Mouse (Mus musculus) midbrain, embryonic 11.5 days (tissue): ENCODE results near the gene Tbc1d9b. TPM values are rescaled to one million over a fixed set of nuclear protein-coding genes. Genes with fewer than 3 reads are reported as not detected.

Source experiments
- ATAC-seq: fragments of 200-750 bp; cut with Nextera tagmentation; 2 replicates; pipeline ENCODE4 v1.8.0; 2017; ENCODE audit warnings: moderate TSS enrichment, moderate library complexity; ENCODE audit not compliant: low FRiP score
- DNase-seq: peaks from one replicate; pipeline ENCODE4 v3.0.0; 2015; ENCODE audit warnings: low spot score; ENCODE audit errors: missing footprints
- H3K27ac ChIP-seq: fragments of 300-500 bp; sonication (generic); 2 replicates; pipeline ENCODE4 v1.5.1; 2014; ENCODE audit warnings: low read depth, low read length
- H3K27me3 ChIP-seq: fragments of 300-500 bp; sonication (generic); 2 replicates; pipeline ENCODE4 v1.6.1; 2014; ENCODE audit warnings: mild to moderate bottlenecking, low read length, moderate library complexity, mixed read lengths; ENCODE audit not compliant: control insufficient read depth, insufficient read depth
- H3K36me3 ChIP-seq: fragments of 300-500 bp; sonication (generic); 2 replicates; pipeline ENCODE4 v1.6.1; 2014; ENCODE audit warnings: mild to moderate bottlenecking, low read length, moderate library complexity, mixed read lengths; ENCODE audit not compliant: control insufficient read depth, insufficient read depth
- H3K4me1 ChIP-seq: fragments of 300-500 bp; sonication (generic); 2 replicates; pipeline ENCODE4 v1.6.1; 2014; ENCODE audit warnings: low read length; ENCODE audit not compliant: control insufficient read depth, insufficient read depth
- H3K4me2 ChIP-seq: fragments of 300-500 bp; sonication (generic); 2 replicates; pipeline ENCODE4 v1.6.1; 2014; ENCODE audit warnings: mild to moderate bottlenecking, moderate library complexity
- H3K4me3 ChIP-seq: fragments of 300-500 bp; sonication (generic); 2 replicates; pipeline ENCODE4 v1.5.1; 2014; ENCODE audit warnings: low read depth, low read length
- H3K9ac ChIP-seq: fragments of 300-500 bp; sonication (generic); 2 replicates; pipeline ENCODE4 v1.6.1; 2014; ENCODE audit warnings: low read length
- H3K9me3 ChIP-seq: fragments of 300-500 bp; sonication (generic); 2 replicates; pipeline ENCODE4 v1.6.1; 2016; ENCODE audit warnings: low read length; ENCODE audit not compliant: control insufficient read depth
- WGBS: fragments of 180-500 bp; shearing (Covaris S2); extraction: QIAGEN DNeasy Blood & Tissue Kit; methylation state at CpG from one replicate; pipeline ENCODE4 v1.1.7; 2014; 5-methylcytosine and 5-hydroxymethylcytosine counted together
- polyA plus RNA-seq: library from polyadenylated mRNA; unstranded; fragments of >200 nt; fragmentation: Nextera tagmentation; extraction: Ambion mirVana; gene quantifications from 2 replicates; pipeline ENCODE4 v1.2.1, GENCODE M21; 2014

Gene Tbc1d9b
- 27.6 and 30.0 TPM in 2 replicates for polyA plus RNA-seq

GRCm38 (mm10) chr11:50130811-50131766 is at the start of gene Tbc1d9b:
Gene Tbc1d9b, plus strand, starts transcription at chr11:50131396.
- no peaks in the 10 kb centered on the region for H3K27me3 ChIP-seq
- H3K36me3 ChIP-seq, result no peaks in the 10 kb centered on the region
- DNase-seq (peak; percentile 99), ATAC-seq (peak; percentile 95)
- H3K4me2 ChIP-seq, result peak within 1 kb of the TSS; percentile 88
- no peaks in the 10 kb centered on the region for H3K9me3 ChIP-seq
- H3K4me1 ChIP-seq, result peaks cover 12% of the 10 kb centered on the region
- peak within 1 kb of the TSS; percentile 74 for H3K27ac ChIP-seq
- H3K9ac ChIP-seq, result peak within 1 kb of the TSS; percentile 98
- peak within 1 kb of the TSS; percentile 85 for H3K4me3 ChIP-seq
- WGBS, result under 1% methylated on average over 74 of the region's 77 CpGs

GRCm38 (mm10) chr11:50086211-50086610 is 45.0 kb upstream of the Tbc1d9b start:
- H3K9ac ChIP-seq, result no peak overlapping the region
- H3K9me3 ChIP-seq, result no peaks in the 10 kb centered on the region
- ATAC-seq (no peak), DNase-seq (no peak)
- WGBS, result 94% methylated on average over 3 of the region's 3 CpGs
- H3K27me3 ChIP-seq, result no peaks in the 10 kb centered on the region
- H3K36me3 ChIP-seq, result peaks cover 9% of the 10 kb centered on the region
- no peak overlapping the region for H3K27ac ChIP-seq
- peaks cover 11% of the 10 kb centered on the region; the same call in 1 of the 2 replicates for H3K4me1 ChIP-seq
- H3K4me2 ChIP-seq, result no peak overlapping the region
- no peak overlapping the region for H3K4me3 ChIP-seq

GRCm38 (mm10) chr11:50089840-50090239 is 41.4 kb upstream of the Tbc1d9b start:
- Histone ChIP-seq H3K4me2 (no peak overlapping the region), H3K36me3 (peaks cover 9% of the 10 kb centered on the region), H3K4me3 (no peak overlapping the region), H3K27ac (no peak overlapping the region), H3K4me1 (peaks cover 11% of the 10 kb centered on the region; the same call in 1 of the 2 replicates), H3K9me3 (no peaks in the 10 kb centered on the region), H3K27me3 (no peaks in the 10 kb centered on the region), H3K9ac (no peak overlapping the region)
- WGBS, result 76% methylated on average over 1 of the region's 1 CpGs
- ATAC-seq (no peak), DNase-seq (no peak)

GRCm38 (mm10) chr11:50090982-50091675 is 40.1 kb upstream of the Tbc1d9b start:
- no peak overlapping the region for H3K9ac ChIP-seq
- ATAC-seq (no peak), DNase-seq (no peak)
- no peaks in the 10 kb centered on the region for H3K9me3 ChIP-seq
- peaks cover 11% of the 10 kb centered on the region; the same call in 1 of the 2 replicates for H3K4me1 ChIP-seq
- WGBS, result 62% methylated on average over 5 of the region's 5 CpGs
- H3K4me3 ChIP-seq, result no peak overlapping the region
- H3K4me2 ChIP-seq, result no peak overlapping the region
- peaks cover 14% of the 10 kb centered on the region for H3K36me3 ChIP-seq
- H3K27me3 ChIP-seq, result no peaks in the 10 kb centered on the region
- H3K27ac ChIP-seq, result no peak overlapping the region; the same call in 1 of the 2 replicates

- no peak overlapping the region for H3K9ac ChIP-seq
- no peak for ATAC-seq
- no peak overlapping the region for H3K4me3 ChIP-seq
- no peaks in the 10 kb centered on the region for H3K9me3 ChIP-seq
- no peaks in the 10 kb centered on the region for H3K27me3 ChIP-seq
- no peak overlapping the region for H3K4me2 ChIP-seq
- no peak overlapping the region for H3K27ac ChIP-seq
- no peak for DNase-seq
- peaks cover 11% of the 10 kb centered on the region; the same call in 1 of the 2 replicates for H3K4me1 ChIP-seq
- peaks cover 14% of the 10 kb centered on the region for H3K36me3 ChIP-seq
Measured at GRCm38 (mm10) chr11:50091681-50092080, 39.5 kb upstream of the Tbc1d9b start.

- no peak for ATAC-seq
- peaks cover 5% of the 10 kb centered on the region for H3K36me3 ChIP-seq
- WGBS, result 95% methylated on average over 9 of the region's 9 CpGs
Measured at GRCm38 (mm10) chr11:50095661-50096060, 35.5 kb upstream of the Tbc1d9b start.

GRCm38 (mm10) chr11:50097091-50097490 is 34.1 kb upstream of the Tbc1d9b start:
- Histone ChIP-seq H3K27me3 (no peaks in the 10 kb centered on the region), H3K4me2 (no peak overlapping the region), H3K4me1 (no peaks in the 10 kb centered on the region), H3K9me3 (no peaks in the 10 kb centered on the region), H3K36me3 (peaks cover 5% of the 10 kb centered on the region), H3K27ac (no peak overlapping the region), H3K4me3 (no peak overlapping the region), H3K9ac (no peak overlapping the region)
- no peak for ATAC-seq
- 93% methylated on average over 6 of the region's 6 CpGs for whole genome bisulfite sequencing
- DNase-seq, result no peak

More at GRCm38 (mm10) chr11:50095661-50096060, 35.5 kb upstream of the Tbc1d9b start:
- DNase-seq, result no peak
- H3K4me3 ChIP-seq, result no peak overlapping the region
- H3K4me1 ChIP-seq, result peaks cover 3% of the 10 kb centered on the region; the same call in 1 of the 2 replicates
- no peaks in the 10 kb centered on the region for H3K9me3 ChIP-seq
- H3K27ac ChIP-seq, result no peak overlapping the region
- no peaks in the 10 kb centered on the region for H3K27me3 ChIP-seq
- no peak overlapping the region for H3K4me2 ChIP-seq
- no peak overlapping the region for H3K9ac ChIP-seq

- 91% methylated on average over 8 of the region's 8 CpGs for WGBS
Measured at GRCm38 (mm10) chr11:50098961-50099481, 32.2 kb upstream of the Tbc1d9b start.

More at GRCm38 (mm10) chr11:50098961-50099481, 32.2 kb upstream of the Tbc1d9b start:
- peak; percentile 59 for DNase-seq
- Histone ChIP-seq H3K27me3 (no peaks in the 10 kb centered on the region), H3K27ac (no peak overlapping the region), H3K4me2 (no peak overlapping the region), H3K9me3 (no peaks in the 10 kb centered on the region), H3K4me3 (no peak overlapping the region), H3K9ac (no peak overlapping the region), H3K4me1 (no peaks in the 10 kb centered on the region), H3K36me3 (peaks cover 8% of the 10 kb centered on the region)
- no peak for ATAC-seq
